Mouse (Mus musculus) 3T3-L1 (cell line): ENCODE results near the gene Nipal1.

ENCODE experiments used
- DNase-seq: peaks from one replicate; pipeline ENCODE4 v3.0.0-alpha.2; 2015; ENCODE audit warnings: low read depth, low spot score

Nipal1 gene

DNA sequence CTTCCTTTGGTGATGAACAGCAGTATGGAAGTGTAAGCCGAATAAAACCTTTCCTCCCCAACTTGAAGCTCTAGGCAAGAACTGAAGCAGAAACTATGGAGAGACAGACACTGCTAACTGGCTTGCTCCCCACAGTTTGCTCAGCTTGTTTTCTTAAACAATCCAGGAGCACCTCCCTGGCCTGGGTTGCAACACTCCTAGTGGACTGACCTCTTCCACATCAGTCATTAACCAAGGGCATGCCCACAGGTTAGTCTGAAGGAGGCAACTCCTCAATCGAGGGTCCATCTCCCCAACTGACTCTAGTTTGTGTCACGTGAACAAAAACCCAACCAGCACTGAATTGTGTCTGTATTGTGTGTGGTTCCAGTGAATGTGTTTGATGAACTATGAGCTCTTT is 17.3 kb downstream of the Nipal1 start:
- DNase-seq: no peak

DNA sequence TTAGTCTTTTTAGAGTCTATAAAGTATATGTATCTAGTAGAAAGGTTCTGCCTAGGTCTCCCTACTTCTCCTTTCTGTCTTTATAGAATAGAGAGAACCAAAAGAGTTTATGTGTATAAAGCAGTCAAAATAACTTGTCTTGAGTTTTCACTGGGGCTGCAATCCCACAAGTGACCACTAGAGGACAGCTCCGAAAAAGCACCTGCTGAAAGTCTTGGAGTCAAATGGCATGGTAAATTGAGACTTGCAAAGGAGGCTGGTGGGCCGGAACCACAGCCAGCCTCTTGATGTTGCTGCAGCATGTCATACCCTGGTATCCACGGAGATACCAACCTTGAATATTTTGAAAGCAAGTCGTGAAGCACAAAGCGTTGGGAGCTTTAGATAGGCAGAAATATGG is 17.7 kb downstream of the Nipal1 start:
- DNase-seq: peak; percentile 80

DNA sequence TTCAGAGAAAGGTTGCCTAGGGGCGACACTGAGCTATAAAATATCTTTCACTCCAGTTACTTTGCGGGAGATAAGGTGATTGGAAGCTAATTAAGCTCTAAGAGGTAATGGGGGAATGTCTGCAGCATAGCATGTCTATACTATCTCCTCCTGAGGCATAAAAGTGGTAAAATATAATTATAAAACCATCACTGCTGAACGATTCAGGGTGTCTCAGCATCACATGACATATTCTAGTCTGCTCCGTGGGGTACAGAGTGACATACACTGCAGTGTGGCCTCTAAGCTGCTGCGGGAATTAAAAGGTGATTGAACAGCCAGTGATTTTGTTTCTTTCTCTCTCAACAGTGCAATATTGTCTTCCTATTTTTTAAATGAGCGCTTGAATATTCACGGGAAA is 18.8 kb downstream of the Nipal1 start:
- DNase-seq: no peak

DNA sequence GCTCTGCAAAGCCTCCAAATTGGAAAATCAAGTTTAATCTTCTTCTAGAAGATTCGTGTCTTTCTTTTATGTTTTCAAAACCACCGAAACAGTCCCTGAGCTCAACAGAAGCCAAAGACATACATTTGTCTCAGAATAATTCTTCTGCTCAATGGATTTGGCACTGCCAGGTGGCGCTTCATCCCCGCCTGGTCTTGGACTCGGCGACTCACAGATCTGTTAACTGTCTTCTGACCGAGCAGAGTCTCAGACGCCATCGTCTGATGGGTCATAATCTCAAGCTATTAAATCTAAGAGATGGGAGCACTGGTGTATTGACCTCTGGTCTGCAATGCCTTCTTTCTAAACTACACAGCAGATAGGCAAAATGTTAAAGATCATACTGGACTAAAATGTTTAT is 20.8 kb downstream of the Nipal1 start:
- DNase-seq: no peak

DNA sequence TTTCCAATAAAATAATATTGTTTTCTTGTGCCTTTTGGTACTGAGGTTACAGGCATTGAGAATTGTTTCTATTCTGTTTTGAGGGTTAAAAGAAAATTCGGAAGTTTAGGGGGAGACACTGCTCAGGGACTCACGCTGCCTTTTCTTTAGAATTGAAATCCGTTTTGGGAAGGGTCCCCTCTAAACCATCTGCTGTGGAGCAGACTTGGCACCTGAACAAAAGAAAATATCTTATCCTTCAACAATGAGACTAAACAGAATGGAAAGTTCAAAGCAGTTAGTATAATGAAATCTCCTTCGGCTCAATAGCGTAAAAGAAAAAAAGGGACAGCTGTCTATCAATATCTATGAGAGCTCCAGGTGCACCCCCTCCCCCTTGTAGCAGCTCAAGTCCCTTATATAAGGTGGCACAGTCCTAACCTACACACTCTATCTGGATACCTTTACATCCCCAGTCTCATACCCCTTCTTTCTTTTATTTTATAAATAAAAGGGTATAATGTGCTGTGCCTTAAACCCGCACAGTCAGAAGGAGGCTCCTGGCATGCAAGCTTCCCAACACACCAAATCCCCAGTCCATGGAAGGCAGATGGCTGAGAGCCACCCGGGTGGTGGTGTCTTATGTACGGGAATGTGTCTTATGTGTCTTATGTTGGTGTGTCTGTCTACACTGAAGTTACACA is 23.6 kb downstream of the Nipal1 start:
- no peak for DNase-seq

DNA sequence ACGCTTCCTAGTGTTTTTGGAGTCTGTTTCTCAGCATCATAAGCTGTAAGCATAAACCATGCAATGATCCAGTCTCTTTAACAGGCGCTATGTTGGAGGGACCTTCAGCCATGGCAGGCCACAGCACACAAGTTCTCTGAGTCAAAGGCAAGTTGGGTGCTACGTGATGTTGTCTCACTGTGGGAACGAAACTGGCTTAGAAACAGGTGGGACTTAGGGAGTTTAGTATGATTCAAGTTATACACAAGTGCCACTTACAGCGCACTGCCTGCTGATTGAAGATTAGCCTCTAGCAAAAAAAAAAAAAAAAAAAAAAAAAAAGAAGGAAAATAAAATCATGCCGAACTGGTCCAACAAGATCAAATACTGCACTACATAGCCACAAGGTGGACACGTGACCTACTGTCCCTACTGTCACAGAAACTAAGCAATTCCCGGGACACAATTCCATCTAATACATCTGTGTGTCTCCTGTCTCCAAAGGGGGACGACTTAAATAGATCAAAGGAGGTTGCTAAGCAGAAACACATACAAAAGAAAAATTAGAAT is 27.5 kb downstream of the Nipal1 start:
- DNase-seq: no peak

DNA sequence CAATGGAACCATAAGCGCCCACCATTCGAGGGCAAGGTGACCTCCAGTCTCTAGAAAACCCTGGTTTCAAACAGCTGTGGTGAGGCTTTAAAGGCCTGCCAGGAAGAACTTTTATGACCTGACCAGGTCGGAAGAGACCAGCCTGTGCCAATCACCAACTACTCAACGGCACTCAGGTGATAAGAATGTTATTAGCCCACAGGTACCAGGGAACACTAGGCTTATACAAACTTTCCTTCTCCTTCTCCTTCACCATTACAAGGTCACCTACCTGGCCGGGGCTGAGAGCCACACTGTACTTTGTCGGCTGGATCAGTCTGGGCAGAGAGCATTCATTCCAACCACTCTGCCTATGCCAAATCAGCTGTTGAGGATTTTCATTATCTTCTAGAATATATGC is 33.9 kb downstream of the Nipal1 start:
- no peak for DNase-seq

DNA sequence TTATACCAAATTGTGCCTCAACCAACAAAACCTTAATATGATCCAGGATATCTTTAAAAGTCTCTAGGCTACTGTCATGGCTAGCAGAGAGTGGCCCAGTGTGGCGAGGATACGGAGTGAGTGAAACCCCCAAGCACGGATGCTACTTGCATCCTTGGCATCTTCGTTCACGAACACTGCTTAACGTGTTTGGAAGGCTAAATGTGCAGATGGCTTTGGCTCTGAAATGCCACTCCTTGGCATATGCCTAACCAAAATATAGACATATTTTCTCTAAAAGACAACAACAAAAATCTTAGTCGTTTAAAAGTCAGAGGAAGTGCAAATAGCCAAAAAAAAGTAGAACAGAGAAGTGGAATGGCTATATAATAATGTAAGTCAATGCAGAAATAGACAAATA is 42.0 kb downstream of the Nipal1 start:
- DNase-seq: no peak

DNA sequence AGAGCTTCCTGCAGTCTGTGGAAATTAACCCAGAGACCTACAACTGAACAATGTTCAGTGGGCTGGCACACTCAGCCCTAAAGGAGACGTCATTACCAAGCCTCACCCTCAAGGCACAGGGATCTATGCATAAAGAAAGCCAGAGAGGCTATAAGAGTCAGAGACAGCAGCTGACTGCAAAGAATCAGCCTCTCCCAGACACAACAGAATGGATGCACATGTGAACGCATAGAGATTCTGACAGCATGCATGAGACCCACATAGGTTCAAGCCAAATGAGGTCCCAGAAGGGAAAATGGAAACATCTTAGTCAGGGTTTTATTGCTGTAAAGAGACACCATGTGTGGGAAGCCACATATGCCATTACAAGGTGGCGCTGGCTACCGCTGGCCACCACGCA is 42.9 kb downstream of the Nipal1 start:
- no peak for DNase-seq

DNA sequence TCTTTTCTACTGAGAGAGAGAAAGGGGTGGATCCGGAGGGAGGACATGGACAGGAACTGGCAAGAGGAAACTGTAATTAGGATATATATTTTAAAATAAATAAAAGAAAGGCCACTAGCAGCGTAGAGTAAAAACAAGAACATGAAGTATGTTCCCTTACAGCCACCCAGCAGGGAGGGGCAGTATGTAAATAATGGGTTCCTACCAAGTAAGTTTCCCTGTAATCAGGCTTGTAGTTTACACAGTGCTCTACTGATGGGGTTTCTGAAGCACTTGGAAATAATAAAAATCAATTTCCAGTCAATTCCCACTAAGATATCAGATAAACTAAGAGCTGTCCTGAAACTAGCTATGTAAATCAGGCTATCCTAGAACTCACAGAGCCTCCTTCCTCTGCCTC is 47.1 kb downstream of the Nipal1 start:
- no peak for DNase-seq

DNA sequence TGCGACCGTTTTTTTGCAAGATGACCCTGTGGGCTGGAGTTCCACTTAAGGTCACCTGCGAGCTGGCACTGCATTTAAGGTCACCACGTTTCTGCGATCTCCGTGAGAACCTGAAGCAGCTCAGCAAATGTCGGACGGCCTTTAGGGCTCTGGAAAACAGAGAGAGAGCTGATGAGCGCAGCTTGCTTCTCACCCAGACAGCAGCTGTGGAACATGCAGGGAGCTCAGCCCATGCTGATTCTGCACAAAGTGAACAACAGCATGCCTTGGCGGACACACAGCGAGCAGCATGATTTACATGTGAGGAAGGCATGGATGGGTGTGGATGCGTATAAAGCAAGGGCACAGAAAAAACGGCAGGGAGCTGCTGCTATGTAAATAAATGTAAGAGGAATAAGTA is 48.9 kb downstream of the Nipal1 start:
- DNase-seq: no peak

DNA sequence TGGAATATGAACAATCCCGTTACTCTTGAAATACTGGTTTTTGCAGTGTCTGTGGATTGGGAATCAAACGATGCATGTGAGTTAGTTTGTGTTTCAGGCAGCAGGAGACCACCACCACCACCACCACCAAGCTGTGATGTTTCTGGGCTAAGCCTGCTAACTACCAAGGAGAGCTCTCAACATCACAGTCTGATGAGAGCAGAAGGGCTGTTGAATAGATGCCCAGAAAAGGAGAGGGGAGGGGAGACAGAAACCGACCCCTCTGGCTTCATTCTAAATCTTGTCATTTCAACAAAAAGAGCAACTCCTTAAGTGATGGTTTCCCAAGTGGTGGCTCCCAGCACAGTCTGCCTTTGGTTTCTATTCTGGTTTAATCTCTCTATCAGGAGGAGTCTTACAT is 50.7 kb downstream of the Nipal1 start:
- DNase-seq: no peak

DNA sequence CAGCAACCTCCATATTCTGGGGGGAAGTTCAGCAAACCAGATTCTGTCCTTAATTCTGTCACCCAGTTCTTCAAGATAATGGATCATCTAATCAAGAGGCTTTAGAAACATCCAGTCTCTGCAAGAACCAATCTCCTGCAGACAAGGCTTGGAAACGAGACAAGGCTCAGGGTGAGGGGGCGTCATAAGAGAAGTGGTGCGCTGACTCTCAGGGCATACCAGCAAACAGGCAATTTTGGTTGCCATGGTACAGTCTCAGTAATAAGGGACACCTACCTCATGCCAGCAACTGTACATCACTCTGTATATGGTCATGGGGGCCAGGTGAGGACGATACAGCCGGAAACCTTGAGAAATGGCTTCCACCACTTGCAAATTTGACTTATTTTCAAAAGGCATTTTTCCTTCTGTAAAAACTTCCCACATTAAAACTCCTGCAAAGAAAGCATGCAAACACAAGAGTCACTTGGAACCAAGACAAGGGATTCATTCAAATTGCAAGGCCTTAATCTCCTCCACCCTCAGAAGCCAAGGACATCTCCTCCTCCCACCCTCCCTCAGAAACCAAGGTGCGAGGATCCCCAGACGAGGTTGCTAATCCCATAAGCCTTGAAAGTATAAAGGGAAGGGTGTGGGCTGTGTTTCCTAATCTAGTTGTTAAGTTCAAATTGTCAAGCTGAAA is 51.4 kb downstream of the Nipal1 start:
- DNase-seq: no peak

DNA sequence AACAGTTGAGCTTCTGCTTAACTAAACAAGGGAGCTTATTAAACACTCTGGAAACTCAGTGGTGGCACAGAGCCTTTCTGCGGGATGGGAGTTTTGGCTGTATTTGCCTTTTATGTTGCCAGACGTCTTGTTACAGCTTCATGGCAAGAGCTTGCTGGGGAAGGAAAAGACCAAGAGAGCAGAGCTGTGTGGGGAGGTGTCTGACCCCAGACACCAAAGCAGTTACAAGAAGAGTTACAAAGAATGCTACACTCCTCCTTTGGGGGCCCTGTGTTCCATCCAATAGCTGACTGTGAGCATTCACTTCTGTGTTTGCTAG is 51.9 kb downstream of the Nipal1 start:
- no peak for DNase-seq

DNA sequence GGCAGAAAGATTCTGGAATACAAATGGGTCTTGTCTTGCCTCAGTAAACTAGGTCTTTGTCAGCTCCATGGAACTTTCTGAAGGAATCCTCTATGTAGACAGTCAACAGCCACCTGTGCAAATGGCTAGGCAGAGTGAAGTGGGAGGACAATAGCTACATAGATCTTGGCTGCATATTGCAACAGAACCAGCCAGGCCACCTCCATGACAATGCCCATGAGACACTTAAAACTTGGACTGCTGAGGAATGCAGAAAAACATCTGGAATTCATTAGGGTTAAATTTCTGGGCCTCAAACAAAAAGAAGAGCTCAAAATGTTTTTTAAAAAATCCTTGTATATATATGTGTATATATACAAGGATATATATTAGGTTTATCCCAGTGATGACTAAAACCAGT is 54.6 kb downstream of the Nipal1 start:
- DNase-seq: peak; percentile 91

DNA sequence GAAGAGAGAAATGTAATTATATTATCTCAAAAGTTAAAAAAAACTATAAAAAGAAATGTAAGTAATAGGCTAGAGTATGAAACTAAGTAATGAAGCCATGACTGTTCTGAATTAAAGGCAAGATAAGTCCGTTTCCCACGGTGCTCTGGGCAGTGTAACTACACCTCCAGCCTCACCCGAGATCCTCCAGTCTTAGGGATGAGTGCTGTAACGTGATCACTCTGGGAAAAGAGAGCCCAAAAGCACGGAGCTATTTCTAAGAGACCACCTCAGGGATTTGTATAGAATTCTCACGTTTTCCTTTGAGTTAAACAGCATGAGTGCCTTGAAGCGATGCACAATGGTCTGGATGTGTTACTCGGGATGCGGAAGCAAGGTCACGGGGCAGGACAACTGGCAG is 58.5 kb downstream of the Nipal1 start:
- DNase-seq: no peak

DNA sequence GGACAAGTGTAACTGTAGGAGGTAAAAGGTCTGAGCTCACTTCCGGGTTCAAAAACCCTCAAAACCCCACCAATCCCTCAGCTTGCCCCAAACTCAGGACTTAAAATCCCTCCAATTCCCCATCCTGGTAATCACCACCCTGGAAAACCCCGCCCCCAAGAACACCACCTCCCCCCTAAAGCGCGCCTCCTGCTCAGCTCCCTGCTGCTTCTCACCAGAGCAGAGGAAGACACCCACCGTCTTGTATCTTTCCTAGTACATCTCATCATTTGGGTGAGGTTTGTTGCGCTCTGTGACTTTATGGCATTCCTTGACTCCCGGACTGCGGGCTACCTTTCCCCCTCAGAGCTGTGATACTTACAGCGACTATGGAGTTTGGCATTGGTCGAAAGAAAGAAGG is 59.1 kb downstream of the Nipal1 start:
- DNase-seq: no peak

DNA sequence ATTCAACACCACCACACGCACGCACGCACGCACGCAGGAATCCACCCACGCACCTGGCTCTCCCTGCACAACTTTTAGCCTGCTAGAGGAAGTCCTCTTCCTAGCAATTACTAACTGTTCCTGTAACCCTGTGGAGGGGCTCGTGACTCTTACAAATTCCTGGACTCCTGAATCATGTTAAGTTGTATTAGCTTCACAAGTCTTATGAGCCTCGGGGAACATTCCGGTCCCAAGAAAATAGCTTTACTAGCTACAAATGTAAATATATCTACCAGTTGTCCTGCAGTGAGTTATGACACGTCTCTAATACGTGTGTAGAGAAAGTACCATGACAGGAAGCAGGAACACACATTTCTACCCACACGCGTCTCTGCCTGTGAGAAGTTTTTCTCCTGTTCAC is 61.9 kb downstream of the Nipal1 start:
- DNase-seq: peak; percentile 56

DNA sequence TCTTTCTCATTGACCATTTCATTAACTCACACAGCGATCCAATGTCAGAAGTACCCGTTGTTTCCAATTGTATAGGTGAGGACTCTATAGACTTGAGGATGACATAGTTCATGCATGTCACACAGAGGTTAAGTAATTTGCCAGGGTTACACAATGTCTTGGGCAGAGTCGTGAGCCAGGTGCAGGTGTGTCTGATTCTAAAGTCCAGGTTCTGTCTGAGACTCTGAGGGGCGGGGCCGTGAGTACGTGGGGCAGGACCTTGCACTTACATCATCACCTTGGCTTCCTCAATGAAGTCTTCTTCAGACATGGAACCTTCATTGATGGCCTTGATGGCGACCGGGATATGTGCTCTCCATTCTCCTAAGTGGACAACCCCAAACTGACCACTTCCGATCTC is 62.4 kb downstream of the Nipal1 start:
- DNase-seq: no peak

DNA sequence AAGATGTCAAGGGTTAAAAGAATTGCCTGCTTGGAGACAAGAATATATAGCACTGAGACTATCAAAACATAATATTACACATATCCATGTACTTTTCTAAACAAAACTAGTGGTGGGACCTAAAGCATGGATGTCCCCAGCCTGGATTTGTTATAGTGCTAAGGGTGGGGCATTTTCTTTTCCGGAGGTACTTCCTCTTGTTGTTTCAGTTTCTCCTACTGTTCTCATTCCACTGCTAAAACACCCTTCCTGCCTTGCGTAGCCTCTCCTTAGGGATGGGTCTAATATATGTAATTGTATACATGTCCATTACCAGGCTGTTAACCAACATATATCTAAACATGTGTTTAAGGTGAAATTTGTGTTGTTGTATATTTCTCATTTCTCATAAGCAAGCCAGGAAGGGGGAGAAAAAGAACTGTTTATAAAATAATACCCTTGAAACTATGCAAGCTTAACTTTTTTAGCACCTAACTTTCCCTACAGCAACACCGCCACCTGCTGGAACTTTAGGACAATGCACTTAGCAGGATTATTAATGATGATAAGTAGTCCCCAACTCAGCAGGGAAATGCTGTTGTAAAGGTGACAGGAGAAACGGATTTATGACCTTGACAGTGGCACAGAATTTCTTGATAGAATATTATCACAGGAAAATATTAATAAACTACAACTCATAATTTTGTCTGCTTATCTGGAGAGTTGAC is 63.1 kb downstream of the Nipal1 start:
- peak; percentile 88 for DNase-seq

DNA sequence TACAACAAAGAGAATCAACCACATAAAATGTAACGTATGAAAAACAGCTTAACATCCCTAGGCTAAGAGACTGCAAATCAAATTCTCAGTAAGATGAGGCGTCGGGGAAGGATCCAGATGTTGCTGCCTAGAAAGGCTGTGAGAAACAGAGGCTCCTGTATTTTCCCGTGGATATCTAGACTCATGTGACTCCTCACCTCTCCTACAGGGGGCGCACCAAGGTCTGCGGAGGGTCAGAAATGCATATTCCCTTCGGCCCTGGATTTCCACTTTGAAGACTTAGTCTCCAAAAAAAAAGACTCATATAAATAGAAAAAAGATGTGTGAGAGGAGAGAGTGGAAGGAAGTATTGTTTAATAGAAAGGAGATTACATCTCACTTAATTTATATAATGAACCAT is 73.0 kb downstream of the Nipal1 start:
- DNase-seq: peak; percentile 40
